ENCODE assay signal across 9 mouse cellular contexts in genomic region chr12:46609580-46610311, GRCm38 (mm10).
DNase-seq lines count a peak whose midpoint lies in the region; ATAC-seq and TF ChIP-seq lines count a peak whose summit lies in the region.
"Had no signal": no experiment of that assay in that cellular context is flagged by ENCODE, and none has a peak within 500 bp of the region (broad histone marks: within the 10 kb centered on the region; RNA-seq: fewer than 3 reads in every experiment).

No protein-coding gene starts in this region.

- no peaks in the 10 kb centered on the region for H3K9me3 ChIP-seq in kidney, embryonic 14.5 days (ENCODE audit: control insufficient read depth, low read length)
- H3K9me3 ChIP-seq: embryonic facial prominence, embryonic 12.5 days had no signal

- H3K27ac ChIP-seq in kidney, embryonic 14.5 days (ENCODE audit: low read depth, low read length) = no peak overlapping the region
- H3K27ac ChIP-seq in heart, adult 2 months = no peak overlapping the region
- H3K27ac ChIP-seq: embryonic facial prominence, embryonic 12.5 days had no signal

- peak; percentile 87 for ATAC-seq in kidney, embryonic 14.5 days (ENCODE audit: low FRiP score, low TSS enrichment)
- ATAC-seq: intestine, postnatal 0 days had no signal

- no peak for TF ChIP-seq POLR2A in heart, adult 2 months (IDR thresholded peaks at IDR 0.05; ENCODE audit: insufficient read depth, low read depth, low read length)

- no peak overlapping the region for H3K4me3 ChIP-seq in kidney, embryonic 14.5 days (ENCODE audit: low read length)
- H3K4me3 ChIP-seq in heart, adult 2 months = no peak overlapping the region
- H3K4me3 ChIP-seq: embryonic facial prominence, embryonic 12.5 days had no signal

- H3K36me3 ChIP-seq in kidney, embryonic 14.5 days (ENCODE audit: control insufficient read depth, insufficient read depth, low read length) = no peaks in the 10 kb centered on the region
- no peaks in the 10 kb centered on the region for H3K36me3 ChIP-seq in heart, adult 2 months (ENCODE audit: control insufficient read depth, insufficient read depth, low read length)
- H3K36me3 ChIP-seq: embryonic facial prominence, embryonic 12.5 days had no signal

- peak; percentile 2 to 13 for DNase-seq in kidney, adult 8-10 months
- DNase-seq in kidney, adult 18-20 months = no peak
- DNase-seq in cerebellum, adult 9-10 months = peak; percentile 23
- peak; percentile 48 for DNase-seq in retina, embryonic 14.5 days (ENCODE audit: low spot score)
- no peak for DNase-seq in heart, adult 2 months
- no peak for DNase-seq in thymus, postnatal 10 days (ENCODE audit: low spot score in 2 of 2)

- no peak for TF ChIP-seq CTCF in heart, adult 2 months (IDR thresholded peaks at IDR 0.05)

- H3K27me3 ChIP-seq in kidney, embryonic 14.5 days (ENCODE audit: control insufficient read depth, insufficient read depth, low read length) = no peaks in the 10 kb centered on the region
- H3K27me3 ChIP-seq in heart, adult 2 months (ENCODE audit: control insufficient read depth, insufficient read depth, low read length) = no peaks in the 10 kb centered on the region
- H3K27me3 ChIP-seq: embryonic facial prominence, embryonic 12.5 days had no signal

- intact Hi-C loops in heart, adult 2 months (cut with DNase I) = no loop called here

- no peaks in the 10 kb centered on the region for H3K4me1 ChIP-seq in kidney, embryonic 14.5 days (ENCODE audit: control insufficient read depth, insufficient read depth, low read length)
- H3K4me1 ChIP-seq in heart, adult 2 months (ENCODE audit: control insufficient read depth, insufficient read depth, low read length) = no peaks in the 10 kb centered on the region
- H3K4me1 ChIP-seq: embryonic facial prominence, embryonic 12.5 days had no signal

- TF ChIP-seq EP300 in heart, adult 2 months (IDR thresholded peaks at IDR 0.05; ENCODE audit: insufficient read depth, low read depth, low read length) = no peak

- no peak overlapping the region for H3K9ac ChIP-seq in kidney, embryonic 14.5 days (ENCODE audit: low read depth, low read length)
- H3K9ac ChIP-seq in heart, adult 2 months (ENCODE audit: low read depth, low read length) = no peak overlapping the region
- H3K9ac ChIP-seq: embryonic facial prominence, embryonic 12.5 days had no signal

- no peaks in the 10 kb centered on the region for H3K79me2 ChIP-seq in heart, adult 2 months (replicated peaks; ENCODE audit: control insufficient read depth, insufficient read depth, low read length)

- 65% methylated on average over 12 of the region's 12 CpGs for WGBS in kidney, embryonic 14.5 days
- 21% methylated on average over 12 of the region's 12 CpGs for WGBS in heart, adult 2 months

- H3K4me2 ChIP-seq in kidney, embryonic 14.5 days (replicated peaks; ENCODE audit: low read depth, low read length) = no peak overlapping the region
- H3K4me2 ChIP-seq: embryonic facial prominence, embryonic 12.5 days had no signal

Comparison
In these comparisons a context has a peak if more than half of its experiments do, and no peak if none do; other contexts are left out.
1. DNase-seq: peak in kidney, adult 8-10 months (2 of 2), cerebellum, adult 9-10 months (single experiment) and retina, embryonic 14.5 days (single experiment); none in kidney, adult 18-20 months (single experiment), heart, adult 2 months (0 of 2) and thymus, postnatal 10 days (0 of 2).